Mouse (Mus musculus) CH12.LX (cell line): ENCODE results near the gene Hoxd11. TPM values are rescaled to one million over a fixed set of nuclear protein-coding genes. Genes with fewer than 3 reads are reported as not detected.
A peak's percentile ranks its signal among the peaks of the same experiment; 100 is the strongest.

Source experiments
- DNase-seq: peaks from one replicate; pipeline ENCODE4 v3.0.0-alpha.2; 2013; ENCODE audit errors: extremely low read depth
- H3K27ac ChIP-seq: 2 replicates; pipeline ENCODE4 v1.5.1; 2012; ENCODE audit warnings: low read depth, mild to moderate bottlenecking, control low read depth, moderate library complexity; ENCODE audit not compliant: insufficient read depth
- H3K27me3 ChIP-seq: replicated peaks from 2 replicates; pipeline ENCODE3; 2012; ENCODE audit warnings: inconsistent platforms
- H3K36me3 ChIP-seq, 2 experiments: replicated peaks in 1 of 2; 2 replicates each; pipeline versions ENCODE3 to v1.6.1; 2012; ENCODE audit warnings: inconsistent platforms in 1 of 2, low read length in 1 of 2, mild to moderate bottlenecking in 1 of 2, mixed read lengths in 1 of 2, moderate library complexity in 1 of 2; ENCODE audit not compliant: control insufficient read depth in 1 of 2, insufficient read depth in 1 of 2
- H3K4me1 ChIP-seq, 2 experiments: 2 replicates each; pipeline ENCODE4 v1.6.1; 2012; ENCODE audit warnings: inconsistent platforms in 1 of 2, moderate library complexity in 1 of 2; ENCODE audit not compliant: insufficient read depth in 2 of 2, control insufficient read depth in 1 of 2
- H3K4me2 ChIP-seq: 2 replicates; pipeline ENCODE4 v1.6.1; 2012; ENCODE audit warnings: low read depth, mild to moderate bottlenecking, control low read depth; ENCODE audit not compliant: poor library complexity, insufficient read depth, severe bottlenecking
- H3K4me3 ChIP-seq, 3 experiments: fragments of 150-350 bp in 1 of 3; sonication (generic) in 1 of 3; replicated peaks in 1 of 3; 2 replicates each; pipeline versions ENCODE3 to v1.5.1; 2011 to 2012; ENCODE audit warnings: low read depth in 2 of 3, low read length in 2 of 3, mild to moderate bottlenecking in 2 of 3, moderate library complexity in 2 of 3, control low read depth in 1 of 3, improper control_type of control experiment in 1 of 3, inconsistent platforms in 1 of 3, mixed read lengths in 1 of 3; ENCODE audit not compliant: poor library complexity in 1 of 3
- H3K79me2 ChIP-seq: replicated peaks from 2 replicates; pipeline ENCODE4 v1.6.1; 2012; ENCODE audit warnings: mild to moderate bottlenecking, moderate library complexity; ENCODE audit not compliant: control insufficient read depth, poor library complexity, insufficient read depth, severe bottlenecking; ENCODE audit errors: extremely low read depth
- H3K9ac ChIP-seq: 2 replicates; pipeline ENCODE4 v1.6.1; 2012; ENCODE audit warnings: low read depth, mild to moderate bottlenecking, control low read depth, moderate library complexity; ENCODE audit not compliant: insufficient read depth
- H3K9me3 ChIP-seq: replicated peaks from 2 replicates; pipeline ENCODE3; 2012; ENCODE audit warnings: low read length, inconsistent platforms, mixed read lengths
- CHD1 ChIP-seq: IDR thresholded peaks from 2 replicates; pipeline ENCODE4 v1.6.1; 2012; ENCODE audit warnings: low read depth, low read length, improper control_type of control experiment, inconsistent platforms
- ETS1 ChIP-seq: conservative IDR thresholded peaks from 2 replicates; pipeline ENCODE4 v1.6.1; 2012; ENCODE audit warnings: low read depth, mild to moderate bottlenecking, inconsistent platforms, low read length, improper control_type of control experiment, moderate library complexity
- KAT2A ChIP-seq: IDR thresholded peaks from 2 replicates; pipeline ENCODE4 v1.6.1; 2012; ENCODE audit warnings: low read length, improper control_type of control experiment, inconsistent platforms; ENCODE audit not compliant: insufficient replicate concordance
- MAX ChIP-seq: IDR thresholded peaks from 2 replicates; pipeline ENCODE4 v1.6.1; 2011; ENCODE audit warnings: low read length, improper control_type of control experiment
- MXI1 ChIP-seq: IDR thresholded peaks from 2 replicates; pipeline ENCODE4 v1.6.1; 2011; ENCODE audit warnings: mild to moderate bottlenecking, low read depth, low read length, improper control_type of control experiment
- POLR2AphosphoS2 ChIP-seq: IDR thresholded peaks from 2 replicates; pipeline ENCODE4 v1.6.1; 2011; ENCODE audit warnings: low read depth, low read length, improper control_type of control experiment
- SMC3 ChIP-seq: IDR thresholded peaks from 2 replicates; pipeline ENCODE4 v1.6.1; 2011; ENCODE audit warnings: low read depth, low read length, improper control_type of control experiment
- TBP ChIP-seq: conservative IDR thresholded peaks from 2 replicates; pipeline ENCODE4 v1.6.1; 2011; ENCODE audit warnings: low read depth, low read length, improper control_type of control experiment
- USF1 ChIP-seq: IDR thresholded peaks from 2 replicates; pipeline ENCODE4 v1.6.1; 2014; ENCODE audit warnings: low read depth, mild to moderate bottlenecking, inconsistent platforms, low read length, improper control_type of control experiment
- USF2 ChIP-seq: conservative IDR thresholded peaks from 2 replicates; pipeline ENCODE4 v1.6.1; 2011; ENCODE audit warnings: low read depth, low read length, improper control_type of control experiment
- ZMIZ1 ChIP-seq: IDR thresholded peaks from 2 replicates; pipeline ENCODE4 v1.6.1; 2012; ENCODE audit warnings: low read depth, mild to moderate bottlenecking, inconsistent platforms, low read length, improper control_type of control experiment
- ZNF384 ChIP-seq: IDR thresholded peaks from 2 replicates; pipeline ENCODE4 v1.6.1; 2012; ENCODE audit warnings: low read depth, low read length, improper control_type of control experiment, inconsistent platforms
- dilution Hi-C: fragments of 300-500 bp; cut with MboI; formaldehyde crosslinking; loops from 2 replicates; pipeline ENCODE4 v1.14.3; 2020; ENCODE audit warnings: low sequenced_read_pairs; ENCODE audit not compliant: extremely low pct_unique_long_range_greater_than_20kb, extremely low pct_ligation_motif_present
- in situ Hi-C: fragments of 300-500 bp; cut with MboI; formaldehyde crosslinking; loops from 3 replicates; pipeline ENCODE4 v1.14.3; 2019; ENCODE audit warnings: low sequenced_read_pairs, low pct_ligation_motif_present, low pct_unique_long_range_greater_than_20kb, mixed read lengths
- polyA plus RNA-seq: library from polyadenylated mRNA; unstranded; fragments of >175 nt; gene quantifications from 2 replicates; pipeline ENCODE4 v1.2.1, GENCODE M21; 2012; ENCODE audit warnings: low read depth; ENCODE audit not compliant: insufficient read length
- total RNA-seq, 2 experiments: library from RNA; depleted of rRNA; stranded (reverse); fragments of 300-350 nt in 1 of 2; fragments of >200 nt in 1 of 2; gene quantifications; 2 replicates each; pipeline ENCODE4 v1.2.3; 2012 to 2014

Hoxd11 gene
- total and polyA plus RNA-seq, 3 experiments, result not detected

DNA sequence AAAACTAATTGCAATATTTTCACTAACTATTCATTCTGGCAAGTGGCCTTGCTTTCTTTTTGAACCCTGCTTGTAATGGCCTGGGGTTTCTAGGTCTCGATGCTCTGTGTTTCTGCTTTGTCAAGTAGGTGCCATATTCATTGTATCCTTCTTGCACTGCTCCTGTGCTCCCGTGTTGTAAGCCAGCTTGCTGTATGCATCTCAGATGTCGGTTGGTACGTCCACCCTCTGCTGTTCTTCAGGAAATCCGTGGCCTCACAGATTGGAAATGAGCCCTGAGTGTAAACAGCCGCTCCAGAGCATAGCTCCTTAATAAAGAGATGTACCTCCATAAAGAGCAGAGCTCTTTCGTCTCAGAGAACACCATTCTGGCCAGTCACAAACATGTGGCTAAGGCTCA lies 28.2 kb downstream of the Hoxd11 start:
- Histone ChIP-seq H3K4me2 (no peak overlapping the region), H3K79me2 (no peaks in the 10 kb centered on the region), H3K9ac (no peak overlapping the region), H3K9me3 (peaks cover 4% of the 10 kb centered on the region), H3K4me3 (no peak overlapping the region), H3K27me3 (peaks cover 6% of the 10 kb centered on the region), H3K36me3 (no peaks in the 10 kb centered on the region), H3K27ac (no peak overlapping the region), H3K4me1 (peaks cover 0 to 4% of the 10 kb centered on the region in 2 experiments; a peak in 2 of 4 replicates)
- in situ Hi-C loops, result loop anchor here (25.0 kb wide), 1 partner anchor 880 kb away; no protein-coding TSS in a partner anchor
- dilution Hi-C loops, result no loop called here
- DNase-seq, result no peak
- TF ChIP-seq MAX, result no peak
- TF ChIP-seq ZMIZ1, result no peak

GRCm38 (mm10) chr2:74708676-74709075 lies 29.3 kb downstream of the Hoxd11 start:
- H3K9ac ChIP-seq, result no peak overlapping the region
- H3K27me3 ChIP-seq, result peaks cover 6% of the 10 kb centered on the region
- dilution Hi-C loops, result no loop called here
- H3K36me3 ChIP-seq, result no peaks in the 10 kb centered on the region
- no peak overlapping the region for H3K27ac ChIP-seq
- no peaks in the 10 kb centered on the region for H3K79me2 ChIP-seq
- no peak for DNase-seq
- no peak overlapping the region for H3K4me3 ChIP-seq
- TF ChIP-seq TBP (no peak), POLR2AphosphoS2 (no peak), KAT2A (no peak), ETS1 (no peak), USF2 (no peak), USF1 (no peak), MXI1 (no peak), SMC3 (no peak)
- H3K4me2 ChIP-seq, result no peak overlapping the region
- peaks cover 0 to 4% of the 10 kb centered on the region in 2 experiments; a peak in 2 of 4 replicates for H3K4me1 ChIP-seq
- peaks cover 4% of the 10 kb centered on the region for H3K9me3 ChIP-seq
- in situ Hi-C loops, result loop anchor here (25.0 kb wide), 1 partner anchor 879 kb away; no protein-coding TSS in a partner anchor

DNA sequence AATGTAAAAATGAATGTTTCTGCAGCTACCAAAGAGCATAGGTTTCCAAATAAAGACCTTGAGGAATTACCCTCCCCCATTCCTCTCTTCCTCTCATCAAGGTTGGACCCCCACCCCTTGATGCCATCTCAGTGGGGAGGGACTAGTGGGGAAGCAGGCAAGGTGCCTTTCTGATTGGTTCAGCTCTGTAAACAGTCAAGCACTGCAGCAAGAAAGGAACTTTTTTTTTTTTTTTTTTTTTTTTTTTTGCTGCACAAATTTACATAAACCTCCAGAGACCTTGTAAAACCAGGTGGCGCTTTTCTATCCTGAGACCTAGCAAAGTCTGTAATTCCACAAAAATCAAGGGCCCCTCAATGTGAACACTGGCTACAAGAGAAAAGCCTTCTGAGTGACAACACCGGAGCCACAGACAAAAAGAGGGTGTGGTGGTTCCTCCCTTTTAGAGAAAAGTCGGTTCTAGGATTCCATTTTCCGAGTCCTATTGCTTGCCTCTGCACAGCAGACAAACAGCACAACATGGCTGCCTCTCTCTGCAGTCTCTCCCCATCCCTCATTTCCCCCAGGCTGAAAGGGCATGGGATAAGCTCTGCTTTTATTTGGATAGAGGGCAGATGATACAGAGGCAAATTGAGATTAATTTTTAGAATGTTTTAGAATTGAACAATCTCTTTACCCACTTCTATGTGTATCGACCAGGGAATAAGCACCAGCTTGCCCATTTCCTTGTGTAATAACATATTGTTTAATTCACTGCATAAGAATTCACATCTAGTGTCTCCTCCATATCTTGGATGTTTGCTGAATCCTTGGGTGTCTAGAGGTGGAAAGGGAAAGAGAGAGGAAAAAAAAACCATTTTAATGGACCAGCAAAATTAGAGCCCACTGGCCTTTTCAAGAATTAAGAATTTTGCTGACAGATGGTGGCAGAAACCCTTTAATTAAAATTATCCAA lies 30.4 kb downstream of the Hoxd11 start:
- H3K4me2 ChIP-seq, result peak overlapping the region; percentile 7; the same call in 1 of the 2 replicates
- peaks cover 6% of the 10 kb centered on the region for H3K27me3 ChIP-seq
- no peaks in the 10 kb centered on the region for H3K36me3 ChIP-seq
- DNase-seq, result peak; percentile 8
- no peak overlapping the region for H3K27ac ChIP-seq
- H3K4me3 ChIP-seq, result no peak overlapping the region
- peaks cover 4% of the 10 kb centered on the region for H3K9me3 ChIP-seq
- in situ Hi-C loops, result loop anchor here (25.0 kb wide), 1 partner anchor 878 kb away; no protein-coding TSS in a partner anchor
- no peak overlapping the region for H3K9ac ChIP-seq
- H3K79me2 ChIP-seq, result no peaks in the 10 kb centered on the region
- dilution Hi-C loops, result no loop called here
- TF ChIP-seq CHD1, result no peak
- peak; percentile 98 for TF ChIP-seq ZNF384
- peaks cover 0 to 4% of the 10 kb centered on the region in 2 experiments; a peak in 2 of 4 replicates for H3K4me1 ChIP-seq
